Comparison of ENCODE assay signal across 20 mouse cellular contexts in genomic region chr5:24797858-24798257, GRCm38 (mm10). TPM values are rescaled to one million over a fixed set of nuclear protein-coding genes. Genes with fewer than 3 reads are reported as not detected.
DNase-seq lines count a peak whose midpoint lies in the region; ATAC-seq and TF ChIP-seq lines count a peak whose summit lies in the region.
"Had no signal": no experiment of that assay in that cellular context is flagged by ENCODE, and none has a peak within 500 bp of the region (broad histone marks: within the 10 kb centered on the region; RNA-seq: fewer than 3 reads in every experiment).

No protein-coding gene starts in this region.

- no peaks in the 10 kb centered on the region for H3K9me3 ChIP-seq in hindbrain, embryonic 12.5 days (replicated peaks)
- H3K9me3 ChIP-seq in hindbrain, embryonic 14.5 days (ENCODE audit: control insufficient read depth, low read length): no peaks in the 10 kb centered on the region
- H3K9me3 ChIP-seq in E14TG2a.4 (ENCODE audit: low read length): no peaks in the 10 kb centered on the region
- H3K9me3 ChIP-seq in limb, embryonic 15.5 days: no peaks in the 10 kb centered on the region
- H3K9me3 ChIP-seq: embryonic facial prominence, embryonic 10.5 days; forebrain, embryonic 13.5 days; heart, embryonic 12.5 days; hindbrain, embryonic 13.5 days; intestine, embryonic 15.5 days had no signal

- no peak for DNase-seq in hindbrain, embryonic 14.5 days (ENCODE audit: low spot score)
- DNase-seq in A20 (ENCODE audit: low read depth, low spot score): peak; percentile 80
- no peak for DNase-seq in embryo, embryonic 10 days (ENCODE audit: low spot score)
- DNase-seq: B cell, adult 2 months; cerebellum, adult 11-12 months; cerebellum, adult 9-10 months; cerebellum, postnatal 25 days; gastrocnemius, postnatal 10 days had no signal

- H3K4me3 ChIP-seq in hindbrain, embryonic 12.5 days: no peak overlapping the region
- H3K4me3 ChIP-seq in hindbrain, embryonic 14.5 days (replicated peaks; ENCODE audit: low read length): no peak overlapping the region
- H3K4me3 ChIP-seq in E14TG2a.4 (replicated peaks; ENCODE audit: low read length): no peak overlapping the region
- no peak overlapping the region for H3K4me3 ChIP-seq in limb, embryonic 15.5 days
- H3K4me3 ChIP-seq: embryonic facial prominence, embryonic 10.5 days; forebrain, embryonic 13.5 days; heart, embryonic 12.5 days; hindbrain, embryonic 13.5 days; intestine, embryonic 15.5 days had no signal

- H3K27ac ChIP-seq in hindbrain, embryonic 12.5 days: no peak overlapping the region
- H3K27ac ChIP-seq in hindbrain, embryonic 14.5 days: no peak overlapping the region
- H3K27ac ChIP-seq in limb, embryonic 15.5 days: no peak overlapping the region
- H3K27ac ChIP-seq: embryonic facial prominence, embryonic 10.5 days; forebrain, embryonic 13.5 days; hindbrain, embryonic 13.5 days; intestine, embryonic 15.5 days had no signal

- 0 out of 2 replicates have a peak overlapping the region, but pooled peaks have one; percentile 1 for H3K9ac ChIP-seq in hindbrain, embryonic 12.5 days
- H3K9ac ChIP-seq in hindbrain, embryonic 14.5 days: no peak overlapping the region
- H3K9ac ChIP-seq in limb, embryonic 15.5 days: no peak overlapping the region
- H3K9ac ChIP-seq: forebrain, embryonic 13.5 days; heart, embryonic 12.5 days; hindbrain, embryonic 13.5 days; intestine, embryonic 15.5 days had no signal

- no peak overlapping the region for H3K4me2 ChIP-seq in hindbrain, embryonic 12.5 days (replicated peaks)
- H3K4me2 ChIP-seq in hindbrain, embryonic 14.5 days (replicated peaks): no peak overlapping the region
- no peak overlapping the region for H3K4me2 ChIP-seq in limb, embryonic 15.5 days
- H3K4me2 ChIP-seq: forebrain, embryonic 13.5 days; heart, embryonic 12.5 days; hindbrain, embryonic 13.5 days; intestine, embryonic 15.5 days had no signal

- no peak for ATAC-seq in hindbrain, embryonic 12.5 days (ENCODE audit: low FRiP score)
- ATAC-seq in hindbrain, embryonic 14.5 days (ENCODE audit: low FRiP score): no peak
- ATAC-seq in limb, embryonic 15.5 days (ENCODE audit: insufficient number of reproducible peaks, low FRiP score, low TSS enrichment, low read depth): 0 out of 2 replicates have a peak, but pooled peaks have one; percentile 48
- ATAC-seq: activated CD4-positive, CD25-positive, alpha-beta regulatory T cell, adult 4 months; forebrain, embryonic 13.5 days; Patski had no signal

- H3K36me3 ChIP-seq in hindbrain, embryonic 12.5 days: peaks cover 10% of the 10 kb centered on the region
- H3K36me3 ChIP-seq in hindbrain, embryonic 14.5 days (replicated peaks; ENCODE audit: control insufficient read depth, insufficient read depth): peaks cover 10% of the 10 kb centered on the region
- peaks cover 16% of the 10 kb centered on the region for H3K36me3 ChIP-seq in E14TG2a.4 (ENCODE audit: insufficient read depth, low read length)
- H3K36me3 ChIP-seq in limb, embryonic 15.5 days: peaks cover 9% of the 10 kb centered on the region
- H3K36me3 ChIP-seq: intestine, embryonic 15.5 days had no signal

- 0 out of 2 replicates have a peak, but pooled peaks have one; percentile 1 for TF ChIP-seq CTCF in E14TG2a.4 (conservative IDR thresholded peaks at IDR 0.05; ENCODE audit: low read length)

- H3K4me1 ChIP-seq in hindbrain, embryonic 12.5 days: no peaks in the 10 kb centered on the region
- H3K4me1 ChIP-seq in hindbrain, embryonic 14.5 days (replicated peaks; ENCODE audit: control insufficient read depth, insufficient read depth, low read length): no peaks in the 10 kb centered on the region
- peaks cover 5% of the 10 kb centered on the region; the same call in 1 of the 2 replicates for H3K4me1 ChIP-seq in E14TG2a.4 (replicated peaks; ENCODE audit: low read depth, low read length)
- H3K4me1 ChIP-seq in limb, embryonic 15.5 days: peaks cover 20% of the 10 kb centered on the region
- H3K4me1 ChIP-seq: embryonic facial prominence, embryonic 10.5 days; forebrain, embryonic 13.5 days; hindbrain, embryonic 13.5 days; intestine, embryonic 15.5 days had no signal

- no peaks in the 10 kb centered on the region for H3K27me3 ChIP-seq in hindbrain, embryonic 12.5 days
- no peaks in the 10 kb centered on the region for H3K27me3 ChIP-seq in hindbrain, embryonic 14.5 days (ENCODE audit: control insufficient read depth, insufficient read depth, low read length)
- H3K27me3 ChIP-seq in E14TG2a.4 (ENCODE audit: insufficient read depth, low read length): no peaks in the 10 kb centered on the region
- H3K27me3 ChIP-seq in limb, embryonic 15.5 days: no peaks in the 10 kb centered on the region
- H3K27me3 ChIP-seq: forebrain, embryonic 13.5 days; heart, embryonic 12.5 days; hindbrain, embryonic 13.5 days; intestine, embryonic 15.5 days; Patski had no signal

- WGBS in hindbrain, embryonic 12.5 days: 50% methylated on average over 7 of the region's 7 CpGs
- 59% methylated on average over 7 of the region's 7 CpGs for WGBS in hindbrain, embryonic 14.5 days
- WGBS in limb, embryonic 15.5 days: 15% methylated on average over 7 of the region's 7 CpGs

RNA-seq across cellular contexts. Expression of gene Crygn, which starts 40.0 kb away (rescaled TPM):
- polyA plus RNA-seq in hindbrain, embryonic 12.5 days (2016; fragmentation: Nextera tagmentation; extraction: Ambion mirVana): 4.7 TPM in 1 of 2 replicates, not detected in the other
- 2.1 and 3.0 TPM in 2 replicates for polyA plus RNA-seq in hindbrain, embryonic 14.5 days (2014; fragmentation: Nextera tagmentation; extraction: Ambion mirVana)
- 2.6 TPM in 1 of 2 replicates, not detected in the other for polyA plus RNA-seq in limb, embryonic 15.5 days (2015; fragmentation: Nextera tagmentation; extraction: Ambion mirVana)
- polyA plus RNA-seq: embryonic facial prominence, embryonic 14.5 days; forebrain, embryonic 13.5 days; frontal cortex, adult 2 months; Patski had no signal

RNA-seq across cellular contexts. Expression of gene Rheb, which starts 44.6 kb away (rescaled TPM):
- polyA plus RNA-seq in hindbrain, embryonic 12.5 days (2016; fragmentation: Nextera tagmentation; extraction: Ambion mirVana): 187 and 189 TPM in 2 replicates
- polyA plus RNA-seq in hindbrain, embryonic 14.5 days (2014; fragmentation: Nextera tagmentation; extraction: Ambion mirVana): 235 and 245 TPM in 2 replicates
- 216 and 228 TPM in 2 replicates for polyA plus RNA-seq in limb, embryonic 15.5 days (2015; fragmentation: Nextera tagmentation; extraction: Ambion mirVana)
